Mouse (Mus musculus) activated CD4-positive, CD25-positive, alpha-beta regulatory T cell, adult 4 months (primary cell): Measurements from ENCODE around the gene Chd3. TPM values are rescaled to one million over a fixed set of nuclear protein-coding genes. Genes with fewer than 3 reads are reported as not detected.
"Not testable (repeated sequence)": the region's sequence is repeated elsewhere in the genome, so short reads cannot be mapped to it uniquely, and the experiment has no call there.

Experiments
- ATAC-seq: one replicate; pipeline ENCODE4 v1.8.0; 2017
- polyA plus RNA-seq, 2 experiments: library from polyadenylated mRNA; unstranded; fragments of 100-300 nt; shearing (Covaris generic); gene quantifications; one replicate each; pipeline ENCODE4 v1.2.1; 2017

Chd3 gene
- polyA plus RNA-seq, 2 experiments from 2014 or later, result 58.7 to 62.7 TPM

- ATAC-seq, result no peak
These were observed 47.6 kb downstream of the Chd3 start for GRCm38 (mm10) chr11:69321580-69321979.

DNA sequence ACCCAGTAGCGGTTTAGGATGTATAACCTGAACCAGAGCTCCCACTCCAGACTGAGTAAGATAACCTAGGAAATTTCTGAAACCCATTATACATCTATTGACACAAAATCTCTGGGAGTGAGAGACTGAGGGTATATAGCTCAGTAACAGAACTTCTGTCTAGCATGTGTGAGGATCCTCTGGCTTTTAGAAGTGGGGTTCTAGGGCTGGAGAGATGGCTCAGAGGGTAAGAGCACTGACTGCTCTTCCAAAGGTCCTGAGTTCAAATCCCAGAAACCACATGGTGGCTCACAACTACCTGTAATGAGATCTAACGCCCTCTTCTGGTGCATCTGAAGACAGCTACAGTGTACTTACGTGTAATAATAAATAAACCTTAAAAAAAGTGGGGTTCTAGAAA is 51.2 kb downstream of the Chd3 start:
- ATAC-seq, result not testable (repeated sequence)

GRCm38 (mm10) chr11:69316361-69316760 is 52.8 kb downstream of the Chd3 start:
- ATAC-seq, result no peak

- no peak for ATAC-seq
These were observed 57.9 kb downstream of the Chd3 start for GRCm38 (mm10) chr11:69311266-69311665.

DNA sequence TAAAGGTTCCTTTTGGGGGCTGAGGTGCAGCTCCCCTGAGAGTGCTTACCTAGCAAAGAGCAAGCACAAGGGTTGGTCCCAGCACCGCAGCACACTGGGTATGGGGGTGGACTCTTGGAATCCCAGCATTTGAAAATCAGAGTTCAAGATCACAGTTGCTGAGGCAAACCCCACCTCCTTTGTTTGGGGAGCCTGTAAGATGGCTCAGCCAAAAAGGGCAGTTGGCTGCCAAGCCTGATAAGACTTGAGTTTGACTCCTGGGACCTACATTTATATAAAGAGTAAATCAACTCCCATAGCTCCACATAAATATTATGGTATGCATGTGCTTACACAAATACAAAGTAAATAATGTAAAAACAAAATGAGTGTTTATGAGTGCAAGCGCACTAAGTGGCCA is 63.2 kb downstream of the Chd3 start:
- no peak for ATAC-seq

DNA sequence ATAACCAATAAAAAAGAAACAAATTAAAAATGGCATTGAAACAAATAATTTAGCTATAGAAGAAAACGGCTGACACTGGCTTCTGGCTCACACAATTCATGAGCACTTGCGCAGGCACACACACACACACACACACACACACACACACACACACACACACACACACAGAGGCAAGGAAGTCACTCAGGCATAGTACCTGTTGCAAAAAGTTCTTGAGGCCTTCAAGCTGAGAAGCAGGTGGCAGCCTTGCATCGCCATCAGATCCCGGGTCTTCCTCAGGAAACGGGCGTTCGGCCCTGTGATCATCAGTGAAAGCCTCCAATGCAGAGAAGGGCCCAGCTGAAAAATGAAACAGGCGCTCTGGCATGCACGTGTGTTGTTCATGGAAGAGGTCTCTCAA is 63.9 kb downstream of the Chd3 start:
- ATAC-seq, result no peak

DNA sequence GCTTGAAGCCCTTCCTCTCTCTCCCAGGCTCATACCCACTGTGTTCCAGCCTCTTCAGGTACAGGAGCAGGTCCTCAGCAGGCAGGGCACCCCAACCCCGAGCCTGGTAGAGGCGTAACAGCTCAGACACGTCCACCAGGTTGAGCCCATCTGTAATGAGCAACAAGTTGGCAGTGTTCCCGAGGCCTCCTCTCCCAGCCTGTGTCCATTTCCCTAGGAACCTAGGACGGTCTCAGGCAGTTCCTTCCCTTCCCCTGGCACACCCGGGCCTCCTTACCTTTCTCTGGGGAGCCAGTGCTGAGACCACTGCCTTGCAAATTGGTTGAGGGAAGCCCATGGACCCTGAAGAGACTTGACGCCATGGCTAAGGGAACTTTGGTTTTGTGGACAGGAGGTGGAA is 66.4 kb downstream of the Chd3 start:
- no peak for ATAC-seq

DNA sequence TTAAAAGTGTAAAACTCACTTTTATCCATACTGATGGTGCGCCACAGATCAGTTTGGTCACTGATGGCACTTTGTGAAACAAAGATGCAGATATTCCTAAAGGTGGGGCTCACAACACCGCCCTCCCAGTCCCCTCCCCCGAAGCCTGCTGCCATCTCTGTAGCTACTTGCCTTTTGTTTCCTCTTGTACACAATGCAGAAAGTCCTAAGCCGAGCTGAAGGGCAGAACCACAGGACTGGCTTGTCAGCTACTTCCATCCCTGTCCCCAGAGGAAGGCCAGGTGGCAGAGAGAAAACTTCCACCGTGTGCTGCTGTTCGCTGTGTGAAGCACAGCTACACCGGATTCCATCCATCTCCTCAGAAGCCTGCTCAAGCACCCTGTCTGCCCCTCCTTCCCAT is 71.0 kb downstream of the Chd3 start:
- no peak for ATAC-seq

DNA sequence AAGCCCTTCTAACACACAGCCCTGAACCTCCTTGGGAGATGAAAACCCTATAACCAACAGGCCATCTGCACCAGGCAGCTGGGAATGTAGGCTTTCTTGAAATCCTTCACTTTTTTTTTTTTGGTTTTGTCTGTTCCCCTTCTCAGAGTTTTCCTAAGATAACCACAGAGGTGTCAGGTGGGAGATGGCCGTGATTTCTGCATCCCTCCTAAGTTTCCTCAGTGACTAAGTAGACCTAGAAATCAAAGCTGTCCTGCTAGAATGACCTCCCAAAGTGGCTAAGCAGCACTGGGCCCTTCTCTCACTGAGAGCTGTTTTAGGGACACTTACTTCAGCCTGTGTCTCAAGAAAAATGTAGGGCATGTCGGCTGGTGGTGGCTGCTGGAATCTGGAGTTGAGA is 71.4 kb downstream of the Chd3 start:
- no peak for ATAC-seq

DNA sequence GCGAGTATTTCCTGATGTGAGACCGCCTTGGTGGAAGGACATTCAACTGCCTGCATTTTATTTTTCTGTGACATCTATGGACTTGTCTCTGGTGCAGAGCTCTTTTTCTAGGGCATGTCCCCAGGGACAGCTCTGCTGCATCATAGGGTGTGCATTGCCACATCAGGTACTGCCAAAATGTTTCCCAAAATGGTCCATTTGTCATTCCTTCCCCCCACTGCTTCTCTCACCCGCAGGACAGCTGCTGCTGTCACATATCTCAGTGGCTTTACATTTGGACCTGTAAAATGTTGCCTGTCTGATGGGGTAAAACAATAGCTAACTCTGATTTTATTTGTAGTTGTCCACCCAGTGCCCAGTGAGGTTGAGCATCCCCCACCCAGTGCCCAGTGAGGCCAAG is 73.9 kb downstream of the Chd3 start:
- no peak for ATAC-seq

Other genes with a start within 250 kb of the Chd3 start
- gene Hes7, start 249.0 kb downstream of the Chd3 start, polyA plus RNA-seq, result not detected
- gene 9130213A22Rik, start 246.8 kb downstream of the Chd3 start, polyA plus RNA-seq, result not detected
- under 1 TPM in 1 of 2 experiments, not detected in 1; 0.09 TPM for gene Aloxe3, start 243.5 kb downstream of the Chd3 start, polyA plus RNA-seq
- gene Alox12b, start 212.4 kb downstream of the Chd3 start, polyA plus RNA-seq, result not detected
- gene Alox8, start 171.6 kb downstream of the Chd3 start, polyA plus RNA-seq, result 1 to 10 TPM; 2.2 to 5.0 TPM
- under 1 TPM; 0.24 to 0.48 TPM for gene Gucy2e, start 132.4 kb downstream of the Chd3 start, polyA plus RNA-seq
- gene Cntrob, start 45.6 kb downstream of the Chd3 start, polyA plus RNA-seq, result 10 to 100 TPM in 1 of 2 experiments, 1 to 10 TPM in 1; 9.2 to 10.7 TPM
- 100 to 1,000 TPM; 109 to 112 TPM for gene Trappc1, start 45.4 kb downstream of the Chd3 start, polyA plus RNA-seq
- gene Kcnab3, start 43.1 kb downstream of the Chd3 start, polyA plus RNA-seq, result under 1 TPM; 0.31 to 0.89 TPM
- gene Rnf227, start 28.9 kb downstream of the Chd3 start, polyA plus RNA-seq, result 1 to 10 TPM; 2.4 to 3.4 TPM
- 100 to 1,000 TPM; 146 TPM for gene Naa38, start 26.1 kb upstream of the Chd3 start, polyA plus RNA-seq
- gene Cyb5d1, start 26.2 kb upstream of the Chd3 start, polyA plus RNA-seq, result 10 to 100 TPM in 1 of 2 experiments, 1 to 10 TPM in 1; 9.4 to 17.9 TPM
- gene Tmem88, start 28.8 kb upstream of the Chd3 start, polyA plus RNA-seq, result under 1 TPM; 0.22 to 0.51 TPM
- gene Kdm6b, start 44.3 kb upstream of the Chd3 start, polyA plus RNA-seq, result 10 to 100 TPM; 23.6 to 28.3 TPM
- under 1 TPM in 1 of 2 experiments, not detected in 1; 0.19 TPM for gene Dnah2, start 179.7 kb upstream of the Chd3 start, polyA plus RNA-seq
- under 1 TPM in 1 of 2 experiments, not detected in 1; 0.17 TPM for gene Efnb3, start 190.8 kb upstream of the Chd3 start, polyA plus RNA-seq
- gene Wrap53, start 210.8 kb upstream of the Chd3 start, polyA plus RNA-seq, result 10 to 100 TPM; 25.6 to 27.6 TPM
- 100 to 1,000 TPM; 231 to 302 TPM for gene Trp53, start 211.0 kb upstream of the Chd3 start, polyA plus RNA-seq
- under 1 TPM in 1 of 2 experiments, not detected in 1; 0.46 TPM for gene Atp1b2, start 236.5 kb upstream of the Chd3 start, polyA plus RNA-seq
- gene Shbg, start 248.5 kb upstream of the Chd3 start, polyA plus RNA-seq, result not detected